Mouse (Mus musculus) lung, postnatal 0 days (tissue): ENCODE data around the gene Rock2. TPM values are rescaled to one million over a fixed set of nuclear protein-coding genes. Genes with fewer than 3 reads are reported as not detected.

Experiments used
- ATAC-seq: fragments of 200-750 bp; cut with Nextera tagmentation; 2 replicates; pipeline ENCODE4 v1.8.0; 2017; ENCODE audit warnings: moderate library complexity
- DNase-seq: peaks from one replicate; pipeline ENCODE4 v3.0.0-alpha.2; 2016; ENCODE audit warnings: low spot score
- H3K27ac ChIP-seq: fragments of 300-500 bp; sonication (generic); 2 replicates; pipeline ENCODE4 v1.5.1; 2014; ENCODE audit warnings: antibody characterized with exemption, mild to moderate bottlenecking, low read length, mixed read lengths
- H3K27me3 ChIP-seq: fragments of 300-500 bp; sonication (generic); replicated peaks from 2 replicates; pipeline ENCODE4 v1.6.1; 2014; ENCODE audit warnings: low read length, mixed read lengths; ENCODE audit not compliant: insufficient read depth
- H3K36me3 ChIP-seq: fragments of 300-500 bp; sonication (generic); 2 replicates; pipeline ENCODE4 v1.6.1; 2014; ENCODE audit warnings: low read length, mixed read lengths; ENCODE audit not compliant: insufficient read depth
- H3K4me1 ChIP-seq: fragments of 300-500 bp; sonication (generic); 2 replicates; pipeline ENCODE4 v1.6.1; 2014; ENCODE audit warnings: antibody characterized with exemption, low read depth, low read length, mixed read lengths; ENCODE audit not compliant: insufficient read depth
- H3K4me2 ChIP-seq: fragments of 300-500 bp; sonication (generic); replicated peaks from 2 replicates; pipeline ENCODE4 v1.6.1; 2014; ENCODE audit warnings: low read depth, mild to moderate bottlenecking, low read length, moderate library complexity, mixed read lengths
- H3K4me3 ChIP-seq: fragments of 300-500 bp; sonication (generic); 2 replicates; pipeline ENCODE4 v1.5.1; 2014; ENCODE audit warnings: low read depth, low read length
- H3K9ac ChIP-seq: fragments of 300-500 bp; sonication (generic); replicated peaks from 2 replicates; pipeline ENCODE4 v1.6.1; 2014; ENCODE audit warnings: low read depth, mild to moderate bottlenecking
- H3K9me3 ChIP-seq: fragments of 300-500 bp; sonication (generic); 2 replicates; pipeline ENCODE4 v1.6.1; 2016; ENCODE audit warnings: low read length, mixed read lengths
- CTCF ChIP-seq: IDR thresholded peaks from 2 replicates; pipeline ENCODE4 v1.5.1; 2016; ENCODE audit warnings: antibody characterized with exemption, mild to moderate bottlenecking
- EP300 ChIP-seq: IDR thresholded peaks from 2 replicates; pipeline ENCODE4 v1.6.1; 2016; ENCODE audit warnings: antibody characterized with exemption, mild to moderate bottlenecking, control low read depth
- WGBS: fragments of 180-500 bp; shearing (Covaris S2); extraction: QIAGEN DNeasy Blood & Tissue Kit; methylation state at CpG from one replicate; pipeline ENCODE4 v1.1.7; 2014; 5-methylcytosine and 5-hydroxymethylcytosine counted together
- polyA plus RNA-seq: library from polyadenylated mRNA; unstranded; fragments of >200 nt; fragmentation: Nextera tagmentation; extraction: Ambion mirVana; gene quantifications from 2 replicates; pipeline ENCODE4 v1.2.1, GENCODE M21; 2015

Rock2 gene
- polyA plus RNA-seq, 1 experiment from 2014 or later, result 18.2 TPM

- Histone ChIP-seq H3K27ac (peak overlapping the region; percentile 60), H3K27me3 (no peaks in the 10 kb centered on the region), H3K4me3 (no peak overlapping the region), H3K4me1 (peaks cover 63% of the 10 kb centered on the region), H3K9me3 (no peaks in the 10 kb centered on the region), H3K4me2 (no peak overlapping the region), H3K36me3 (no peaks in the 10 kb centered on the region), H3K9ac (no peak overlapping the region)
- WGBS, result 0% methylated on average over 2 of the region's 2 CpGs
- DNase-seq (peak; percentile 54), ATAC-seq (no peak)
- TF ChIP-seq CTCF, result no peak
- TF ChIP-seq EP300, result no peak
Observed at GRCm38 (mm10) chr12:16874086-16874485, 20.6 kb upstream of the Rock2 start.

- Histone ChIP-seq H3K27me3 (no peaks in the 10 kb centered on the region), H3K4me3 (no peak overlapping the region), H3K4me1 (peaks cover 53% of the 10 kb centered on the region), H3K4me2 (no peak overlapping the region), H3K9ac (no peak overlapping the region), H3K9me3 (no peaks in the 10 kb centered on the region), H3K27ac (peak overlapping the region; percentile 60), H3K36me3 (no peaks in the 10 kb centered on the region)
- WGBS, result 2% methylated on average over 4 of the region's 4 CpGs
- DNase-seq (peak; percentile 97), ATAC-seq (peak; percentile 81)
- TF ChIP-seq EP300, result peak; percentile 51
- no peak for TF ChIP-seq CTCF
Observed at GRCm38 (mm10) chr12:16875269-16875668, 19.4 kb upstream of the Rock2 start.

GRCm38 (mm10) chr12:16875678-16876077 lies 19.0 kb upstream of the Rock2 start:
- WGBS, result 30% methylated on average over 7 of the region's 7 CpGs
- DNase-seq (peak; percentile 39), ATAC-seq (peak; percentile 12; the same call in 1 of the 2 replicates)
- Histone ChIP-seq H3K4me1 (peaks cover 49% of the 10 kb centered on the region), H3K27ac (peak overlapping the region; percentile 60), H3K4me3 (no peak overlapping the region), H3K9me3 (no peaks in the 10 kb centered on the region), H3K27me3 (no peaks in the 10 kb centered on the region), H3K4me2 (no peak overlapping the region), H3K36me3 (no peaks in the 10 kb centered on the region), H3K9ac (no peak overlapping the region)
- TF ChIP-seq CTCF (no peak), EP300 (no peak)

- Histone ChIP-seq H3K4me1 (peaks cover 43% of the 10 kb centered on the region), H3K4me2 (no peak overlapping the region), H3K9me3 (no peaks in the 10 kb centered on the region), H3K4me3 (no peak overlapping the region), H3K27ac (peak overlapping the region; percentile 44; the same call in 1 of the 2 replicates), H3K27me3 (no peaks in the 10 kb centered on the region), H3K9ac (no peak overlapping the region), H3K36me3 (no peaks in the 10 kb centered on the region)
- TF ChIP-seq EP300 (no peak), CTCF (no peak)
- DNase-seq (no peak), ATAC-seq (no peak)
- 47% methylated on average over 3 of the region's 3 CpGs for WGBS
Observed at GRCm38 (mm10) chr12:16876667-16877066, 18.0 kb upstream of the Rock2 start.

- Histone ChIP-seq H3K27ac (peak overlapping the region; percentile 44), H3K4me3 (no peak overlapping the region), H3K27me3 (no peaks in the 10 kb centered on the region), H3K9ac (no peak overlapping the region), H3K4me2 (no peak overlapping the region), H3K4me1 (peaks cover 43% of the 10 kb centered on the region), H3K36me3 (no peaks in the 10 kb centered on the region), H3K9me3 (no peaks in the 10 kb centered on the region)
- no peak for TF ChIP-seq CTCF
- TF ChIP-seq EP300, result no peak
- DNase-seq (peak; percentile 44), ATAC-seq (no peak)
- 16% methylated on average over 5 of the region's 5 CpGs for WGBS
Observed at GRCm38 (mm10) chr12:16877141-16877540, 17.6 kb upstream of the Rock2 start.

- no peak overlapping the region for H3K9ac ChIP-seq
- no peak for ATAC-seq
- no peaks in the 10 kb centered on the region for H3K9me3 ChIP-seq
- TF ChIP-seq CTCF, result no peak
- TF ChIP-seq EP300, result 0 out of 2 replicates have a peak, but pooled peaks have one; percentile 7
- H3K27me3 ChIP-seq, result no peaks in the 10 kb centered on the region
- peaks cover 43% of the 10 kb centered on the region for H3K4me1 ChIP-seq
- no peaks in the 10 kb centered on the region for H3K36me3 ChIP-seq
- no peak overlapping the region for H3K4me3 ChIP-seq
- peak overlapping the region; percentile 44 for H3K27ac ChIP-seq
- H3K4me2 ChIP-seq, result no peak overlapping the region
- peak; percentile 33 for DNase-seq
- WGBS, result 8% methylated on average over 1 of the region's 1 CpGs
Observed at GRCm38 (mm10) chr12:16877679-16878078, 17.0 kb upstream of the Rock2 start.

- no peaks in the 10 kb centered on the region for H3K9me3 ChIP-seq
- no peak overlapping the region for H3K4me2 ChIP-seq
- 67% methylated on average over 1 of the region's 1 CpGs for WGBS
- H3K4me1 ChIP-seq, result peaks cover 28% of the 10 kb centered on the region
- no peak overlapping the region for H3K27ac ChIP-seq
- no peaks in the 10 kb centered on the region for H3K36me3 ChIP-seq
- ATAC-seq (no peak), DNase-seq (no peak)
- TF ChIP-seq CTCF (no peak), EP300 (no peak)
- H3K4me3 ChIP-seq, result no peak overlapping the region
- no peak overlapping the region for H3K9ac ChIP-seq
- no peaks in the 10 kb centered on the region for H3K27me3 ChIP-seq
Observed at GRCm38 (mm10) chr12:16879369-16879768, 15.3 kb upstream of the Rock2 start.
